Mouse (Mus musculus) retina, adult 2 months (tissue): ENCODE measurements around the gene Leap2.
"Not testable (repeated sequence)": the region's sequence is repeated elsewhere in the genome, so short reads cannot be mapped to it uniquely, and the experiment has no call there.

ENCODE experiments used
- DNase-seq: peaks from one replicate; pipeline ENCODE4 v3.0.0-alpha.2; 2012; ENCODE audit warnings: low read depth, low spot score

Gene Leap2

DNA sequence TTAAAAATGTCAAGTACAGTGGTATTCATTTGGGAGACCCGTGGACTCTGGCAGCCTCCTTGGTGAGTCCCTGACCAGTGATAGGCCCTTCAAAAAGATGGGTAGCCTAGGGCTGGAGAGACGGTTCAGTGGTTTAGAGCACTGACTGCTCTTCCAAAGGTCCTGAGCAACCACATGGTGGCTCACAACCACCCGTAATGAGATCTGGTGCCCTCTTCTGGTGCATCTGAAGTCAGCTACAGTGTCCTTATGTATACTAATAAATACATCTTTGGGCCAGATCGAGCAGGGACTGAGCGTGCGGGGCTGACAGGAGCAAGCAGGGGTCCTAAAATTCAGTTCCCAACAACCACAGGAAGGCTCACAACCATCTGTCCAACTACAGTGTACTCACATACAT, 20.9 kb upstream of the Leap2 start:
- no peak for DNase-seq

DNA sequence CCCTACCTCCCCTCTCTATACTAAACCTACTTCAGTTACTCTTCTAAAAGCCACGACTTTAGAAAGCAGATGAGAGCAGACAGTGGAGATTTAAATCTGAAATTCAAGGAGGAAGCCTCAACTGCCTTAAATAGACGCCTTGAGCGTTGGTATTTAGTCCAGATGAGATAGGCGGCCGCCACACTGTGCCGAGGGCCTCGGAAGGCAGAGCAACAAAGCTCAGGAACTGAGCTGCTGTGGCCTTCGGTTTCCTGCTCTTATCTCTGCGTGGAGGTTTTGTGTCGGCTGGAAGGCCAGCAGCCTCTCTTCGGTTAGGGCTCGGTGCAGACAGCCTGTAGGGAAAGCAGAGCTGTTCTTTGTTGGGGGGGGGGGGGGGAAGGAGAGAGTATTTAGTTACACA, 19.0 kb upstream of the Leap2 start:
- DNase-seq, result no peak

DNA sequence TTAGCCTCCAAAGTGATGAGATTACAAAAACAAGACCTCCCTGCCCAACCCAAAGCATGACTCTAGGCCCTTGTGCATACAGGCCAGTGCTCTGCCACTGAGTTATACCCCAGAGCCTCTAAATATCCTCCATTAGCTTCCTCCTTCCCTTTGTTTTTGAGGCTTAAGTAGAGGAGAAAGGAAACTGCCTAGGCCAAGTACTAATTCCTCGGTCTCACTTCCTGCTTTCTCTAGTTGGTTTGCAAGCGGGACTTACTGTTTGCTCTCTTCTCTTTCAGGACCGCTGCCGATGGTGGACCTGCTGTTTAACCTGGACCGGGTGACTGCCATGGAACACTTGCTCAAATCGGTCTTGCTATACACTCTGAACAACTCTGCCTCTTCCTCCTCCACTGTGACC, 13.4 kb upstream of the Leap2 start:
- DNase-seq, result no peak

DNA sequence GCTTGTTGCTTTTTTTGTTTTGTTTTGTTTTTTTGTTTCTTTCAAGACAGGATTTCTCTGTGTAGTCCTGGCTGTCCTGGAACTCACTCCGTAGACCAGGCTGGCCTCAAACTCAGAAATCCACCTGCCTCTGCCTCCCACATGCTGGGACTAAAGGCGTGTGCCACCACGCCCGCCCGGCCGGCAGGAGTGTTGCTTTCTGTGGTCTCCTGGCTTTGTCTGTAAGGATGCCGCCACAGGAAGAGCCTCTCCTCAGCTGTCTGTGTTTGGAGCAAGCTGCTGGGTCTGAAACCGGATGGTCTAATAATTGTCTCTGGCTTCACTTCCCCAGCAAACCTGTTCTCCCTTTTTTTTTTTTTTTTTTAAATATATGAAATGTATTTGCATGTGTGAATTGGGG, 12.5 kb upstream of the Leap2 start:
- DNase-seq, result no peak

DNA sequence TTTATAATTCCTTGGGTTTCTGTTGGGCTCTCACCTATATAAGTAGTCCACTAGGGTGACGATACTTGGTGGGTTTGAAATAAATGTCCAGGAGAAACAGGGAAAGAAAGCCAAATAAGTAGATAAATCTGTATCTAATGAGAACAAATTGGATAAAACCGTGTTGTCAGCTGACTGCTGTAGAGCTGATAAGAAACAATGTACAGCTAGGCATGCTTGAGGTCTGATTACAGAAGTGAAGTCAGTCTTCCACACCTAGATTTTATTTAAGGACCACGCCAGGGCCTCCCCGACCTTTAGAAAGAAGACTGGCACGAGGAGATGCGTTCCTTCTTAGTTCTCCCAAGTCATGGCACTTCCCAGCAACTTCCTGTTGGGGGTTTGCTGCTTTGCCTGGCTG, 10.1 kb upstream of the Leap2 start:
- DNase-seq, result no peak

DNA sequence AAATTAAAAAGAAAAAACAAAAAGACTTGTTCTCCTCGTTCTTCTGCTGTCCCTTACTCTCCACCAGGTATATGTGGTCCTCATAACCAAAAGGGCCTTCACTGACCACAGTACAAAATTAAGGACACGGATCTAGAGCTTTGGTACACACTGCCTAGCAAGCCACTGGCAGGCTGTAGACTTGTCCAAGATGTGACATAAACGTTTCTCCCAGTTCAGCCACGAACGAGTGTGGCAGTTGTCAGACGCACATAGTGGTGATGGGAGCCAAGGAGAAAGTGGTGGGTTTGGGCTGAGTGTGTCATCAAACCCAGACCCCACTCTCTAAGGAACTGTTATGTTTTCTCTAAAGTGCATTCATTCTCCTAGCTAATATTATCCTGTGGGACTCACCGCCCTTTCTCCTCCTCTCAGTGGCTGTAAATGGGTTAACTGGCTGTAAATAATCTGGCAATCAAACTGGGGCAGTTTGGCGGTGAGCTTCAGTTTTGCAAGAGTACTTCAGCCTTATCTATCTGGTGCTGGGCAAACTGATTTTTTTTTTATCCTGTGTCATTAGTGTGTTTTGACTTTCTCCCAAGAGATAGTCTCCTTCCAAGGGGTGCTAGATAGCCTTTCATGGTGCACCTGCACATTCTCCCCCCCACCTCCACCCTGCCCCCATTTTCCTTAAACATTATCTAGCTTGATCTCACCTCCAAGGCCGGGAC, 8.5 kb upstream of the Leap2 start:
- no peak for DNase-seq

DNA sequence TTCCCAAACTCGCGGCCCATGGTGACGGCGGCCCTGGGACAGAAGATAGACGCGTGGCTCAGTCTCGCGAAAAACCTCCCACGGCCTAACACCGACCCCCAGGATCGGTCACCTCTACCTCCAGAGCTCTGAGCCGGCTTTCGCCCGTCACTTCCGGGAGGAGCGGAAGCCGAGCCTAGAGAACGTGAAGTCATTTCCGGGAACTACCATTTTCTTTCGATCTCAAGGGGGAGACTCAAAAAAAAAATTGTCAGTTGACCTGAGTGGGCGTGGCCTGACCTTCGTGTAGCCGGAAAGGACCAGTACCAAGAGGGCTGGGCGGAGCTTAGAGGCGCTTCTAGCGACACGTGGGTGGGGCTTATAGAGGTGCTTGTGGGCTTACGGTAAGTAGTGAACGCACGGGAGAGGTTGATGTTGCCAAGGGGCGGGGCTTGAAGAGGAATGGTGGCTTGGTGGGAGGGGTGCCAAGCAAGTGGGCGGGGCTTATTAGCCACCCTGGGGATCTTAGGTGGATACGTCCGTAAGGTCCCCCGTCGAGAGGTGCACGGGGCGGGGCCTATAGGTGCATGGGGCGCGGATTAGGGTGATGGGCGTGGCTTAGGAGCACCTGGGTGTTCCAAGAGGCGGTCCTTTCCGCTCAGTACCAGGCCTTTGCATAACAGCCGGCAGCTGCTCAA, 7.8 kb upstream of the Leap2 start, which contains the start of the genes Uqcrq and Gdf9:
Uqcrq (minus strand) TSS at position 162 of the 677 bp plus-strand sequence.
Gdf9 (plus strand) TSS at position 354 of the 677 bp plus-strand sequence.
- peak; percentile 100 for DNase-seq

DNA sequence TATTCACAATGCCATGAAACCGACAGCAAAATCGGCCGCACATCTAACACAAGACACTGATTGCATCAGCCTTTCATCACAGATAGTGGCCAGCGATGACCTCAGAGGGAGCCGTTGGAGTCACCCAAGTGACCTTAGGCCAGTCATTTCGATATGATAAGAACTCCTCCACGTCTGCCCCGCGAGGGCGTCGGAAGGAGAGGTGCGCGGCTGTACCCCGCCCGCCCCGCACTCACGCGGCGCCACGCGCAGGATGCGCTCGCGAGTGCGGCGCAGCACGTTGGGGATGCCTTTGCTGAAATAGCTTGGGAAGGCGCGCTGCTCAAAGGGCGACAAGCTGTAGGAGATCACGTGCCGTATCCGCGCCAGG, 7.3 kb upstream of the Leap2 start:
- no peak for DNase-seq

DNA sequence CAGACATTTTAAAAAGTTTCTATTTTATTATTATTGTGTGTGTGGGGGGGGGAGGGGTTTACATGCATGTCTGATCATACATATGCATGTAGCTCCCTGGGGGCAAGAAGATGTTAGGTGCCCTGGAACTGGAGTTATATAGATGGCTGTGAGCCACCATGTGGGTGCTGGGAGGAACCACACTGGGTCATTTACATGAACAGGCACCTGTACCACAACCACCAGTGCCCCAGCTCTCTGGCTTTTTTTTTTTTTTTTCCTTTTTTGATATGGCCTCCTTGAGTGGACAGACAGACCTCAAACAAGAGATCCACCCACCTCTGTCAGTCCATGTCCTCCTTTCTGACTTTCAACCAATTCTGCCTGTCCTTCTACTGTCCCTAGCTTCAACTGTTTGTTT, 6.2 kb upstream of the Leap2 start:
- DNase-seq, result no peak

DNA sequence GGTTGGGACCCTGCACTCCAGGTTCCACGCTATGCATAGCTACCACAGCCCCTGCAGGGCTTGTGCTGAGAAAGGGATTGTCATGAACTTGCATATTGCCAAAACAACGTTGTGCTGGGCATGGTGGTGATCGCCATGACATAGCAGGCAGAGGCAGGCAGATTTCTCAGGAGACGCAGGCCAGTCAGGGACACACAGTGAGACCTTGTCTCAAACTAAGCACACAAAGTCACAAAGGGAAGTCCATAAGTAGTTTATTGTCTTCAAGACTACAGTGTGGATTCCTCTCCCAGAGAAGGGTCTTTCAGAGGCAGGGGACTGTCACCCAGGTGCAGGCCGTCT, 5.7 kb upstream of the Leap2 start:
- DNase-seq, result no peak

DNA sequence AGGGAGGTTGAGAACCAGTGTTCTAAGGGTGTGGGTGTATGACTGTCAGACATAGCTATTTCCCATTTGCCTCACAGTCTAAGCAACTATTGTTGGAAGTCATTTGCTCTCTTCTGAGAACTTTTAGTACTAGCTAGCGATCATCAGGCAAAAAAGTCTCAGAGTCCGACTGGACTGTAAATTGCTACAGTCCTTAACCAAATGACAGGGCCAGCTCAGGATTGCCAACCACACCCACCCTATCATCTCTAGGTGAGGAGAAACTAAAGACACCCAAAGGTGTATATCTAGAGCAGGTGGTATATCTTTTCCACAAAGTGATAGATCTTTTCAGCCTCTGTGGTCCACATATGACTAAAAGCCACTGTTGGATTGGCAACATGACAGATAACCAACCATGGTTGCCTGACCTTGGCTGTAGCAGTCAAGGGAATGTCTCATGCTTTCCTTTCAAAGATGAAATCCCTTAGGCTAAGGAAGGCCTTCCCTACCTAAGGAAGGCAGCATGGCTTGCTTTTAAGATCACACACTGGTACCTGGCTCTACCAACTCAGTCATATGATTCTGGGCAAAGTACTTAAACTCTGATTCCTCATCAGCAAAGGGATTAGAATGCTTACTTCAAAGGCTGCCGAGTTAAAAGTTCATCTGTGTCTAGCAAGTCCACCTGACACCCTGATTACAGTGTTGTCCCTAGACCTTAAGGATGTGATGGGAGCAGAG, 5.2 kb upstream of the Leap2 start:
- DNase-seq, result no peak

DNA sequence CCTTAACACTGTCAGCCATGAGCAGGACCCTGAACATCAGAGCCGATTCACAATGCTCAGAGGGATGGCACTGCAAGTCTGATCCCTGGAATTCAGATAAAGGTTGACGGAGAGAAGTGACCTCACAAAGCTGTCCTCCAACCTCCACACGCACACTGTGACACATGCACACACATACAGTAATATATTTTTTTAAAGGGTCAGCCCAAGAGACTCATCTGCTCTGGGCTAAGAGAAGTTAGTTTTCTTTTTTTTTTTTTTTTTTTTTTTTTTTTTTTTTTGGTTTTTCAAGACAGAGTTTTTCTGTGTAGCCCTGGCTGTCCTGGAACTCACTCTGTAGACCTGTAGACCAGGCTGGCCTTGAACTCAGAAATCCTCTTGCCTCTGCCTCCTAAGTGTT, 3.9 kb upstream of the Leap2 start:
- DNase-seq, result not testable (repeated sequence)

DNA sequence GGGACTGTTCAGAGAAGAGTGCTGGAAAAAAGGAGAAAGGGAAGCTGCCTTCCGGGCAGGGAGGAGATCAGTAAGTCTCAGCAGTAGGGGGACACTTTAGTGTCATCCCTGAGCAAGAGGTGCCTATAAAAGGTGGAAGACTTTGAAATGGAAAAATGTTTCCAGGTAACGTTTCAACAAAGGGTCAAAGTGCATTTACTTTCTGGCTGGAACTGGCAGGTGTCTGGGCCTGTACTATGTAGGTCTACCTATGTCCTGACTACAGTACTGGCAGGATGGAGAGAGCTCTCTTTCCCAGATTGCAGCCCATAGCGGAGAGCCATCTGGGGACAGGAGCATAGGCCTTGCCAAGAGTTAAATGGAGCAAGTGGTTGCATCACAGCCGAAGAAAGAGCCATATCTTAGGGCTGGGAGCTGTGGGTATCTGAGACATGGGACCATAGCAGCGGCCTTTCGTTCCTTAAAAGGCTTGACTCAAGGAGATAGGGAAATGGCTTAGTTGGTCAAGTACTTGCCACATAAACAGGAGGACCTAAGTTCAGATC, 2.8 kb upstream of the Leap2 start:
- no peak for DNase-seq

DNA sequence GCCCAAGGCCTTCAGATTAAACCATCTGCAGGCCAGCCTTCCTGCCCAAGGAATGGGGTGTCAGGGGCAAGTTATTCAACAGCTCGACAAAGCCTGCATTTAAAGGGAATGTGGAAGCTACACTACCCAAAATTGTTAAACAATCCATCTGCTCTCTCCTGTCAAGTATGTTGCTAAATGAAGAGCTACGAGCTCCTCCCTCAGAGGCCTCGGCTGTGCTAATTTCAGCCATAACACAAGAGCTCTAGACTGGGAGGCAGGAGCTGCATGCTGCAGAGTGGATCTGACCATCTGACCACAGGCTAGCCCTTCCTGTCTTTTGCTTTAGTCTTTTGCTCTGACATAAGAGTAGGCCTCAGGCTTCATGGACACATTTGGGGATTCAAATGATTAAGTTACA, 2.3 kb upstream of the Leap2 start:
- no peak for DNase-seq

DNA sequence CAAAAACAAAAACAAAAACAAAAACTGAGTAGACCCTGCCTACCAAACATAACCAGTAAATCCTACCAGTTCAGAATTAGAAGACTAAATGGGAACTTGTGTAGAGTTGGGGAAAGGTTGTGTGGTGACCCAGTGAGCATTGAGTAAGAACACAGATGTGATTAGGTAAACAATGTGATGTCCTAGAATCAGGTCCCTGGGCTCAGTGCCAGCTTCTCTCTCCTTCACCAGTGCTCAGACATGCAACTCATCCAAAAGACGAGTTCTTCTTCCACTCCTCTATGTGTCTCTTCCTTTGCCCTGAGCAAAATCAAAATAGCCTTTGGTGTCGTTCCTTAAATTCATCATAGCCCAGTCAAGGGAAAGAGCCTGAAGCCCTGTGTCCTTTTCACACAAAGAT, 1.9 kb upstream of the Leap2 start:
- no peak for DNase-seq

DNA sequence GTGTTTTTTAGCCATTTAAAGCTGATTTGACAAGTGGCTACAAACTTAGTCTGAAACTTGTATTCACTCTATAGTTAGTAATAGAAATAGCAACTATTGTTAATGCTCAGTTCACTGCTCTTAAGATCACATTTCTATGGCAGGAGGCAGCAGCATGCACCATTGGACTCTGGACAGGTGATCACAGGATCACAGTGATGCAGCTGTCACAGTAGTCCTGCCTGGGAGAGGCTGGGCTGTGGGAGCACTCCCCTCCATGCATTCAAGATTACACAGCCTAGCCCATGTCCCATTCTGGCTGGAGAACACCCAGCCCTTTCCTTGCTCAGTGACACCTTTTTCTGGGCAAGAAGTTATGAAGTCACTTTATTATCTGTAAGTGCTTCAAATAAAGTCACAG, 4.9 kb downstream of the Leap2 start:
- DNase-seq, result no peak

DNA sequence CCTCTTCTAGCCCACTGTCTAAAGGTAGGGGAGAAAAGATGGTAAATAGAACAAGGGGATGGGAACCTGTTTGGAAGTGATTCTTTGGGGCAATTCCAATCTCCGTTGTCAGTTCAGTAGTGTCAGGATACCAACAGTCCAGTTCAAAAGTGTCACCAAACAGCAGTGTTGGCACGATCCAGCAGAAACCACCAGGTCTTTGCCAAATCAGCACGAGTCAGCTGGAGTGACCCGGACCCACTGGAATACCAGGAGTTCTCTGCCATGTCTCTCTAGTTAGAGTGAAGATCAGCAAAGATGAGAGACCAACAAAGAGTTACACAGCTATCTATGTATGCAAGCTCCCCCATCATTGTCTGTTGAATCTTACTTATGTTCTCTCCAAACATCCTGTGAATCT, 9.1 kb downstream of the Leap2 start:
- DNase-seq, result no peak

DNA sequence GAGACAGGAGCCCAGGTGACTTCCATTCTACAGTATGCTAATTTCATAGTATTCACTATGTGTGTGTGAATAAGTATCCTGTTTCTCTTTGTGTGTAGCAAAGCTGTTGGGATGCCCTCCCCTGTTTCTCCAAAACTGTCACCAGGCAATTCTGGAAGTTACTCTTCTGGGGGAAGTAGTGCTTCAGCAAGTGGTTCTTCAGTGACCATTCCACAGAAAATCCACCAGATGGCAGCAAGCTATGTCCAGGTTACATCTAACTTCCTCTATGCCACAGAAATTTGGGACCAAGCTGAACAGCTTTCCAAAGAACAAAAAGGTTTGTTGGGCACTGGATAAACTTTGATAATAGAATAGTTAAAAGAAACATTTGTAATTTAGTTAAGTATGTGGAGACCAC, 11.2 kb downstream of the Leap2 start:
- DNase-seq, result no peak

DNA sequence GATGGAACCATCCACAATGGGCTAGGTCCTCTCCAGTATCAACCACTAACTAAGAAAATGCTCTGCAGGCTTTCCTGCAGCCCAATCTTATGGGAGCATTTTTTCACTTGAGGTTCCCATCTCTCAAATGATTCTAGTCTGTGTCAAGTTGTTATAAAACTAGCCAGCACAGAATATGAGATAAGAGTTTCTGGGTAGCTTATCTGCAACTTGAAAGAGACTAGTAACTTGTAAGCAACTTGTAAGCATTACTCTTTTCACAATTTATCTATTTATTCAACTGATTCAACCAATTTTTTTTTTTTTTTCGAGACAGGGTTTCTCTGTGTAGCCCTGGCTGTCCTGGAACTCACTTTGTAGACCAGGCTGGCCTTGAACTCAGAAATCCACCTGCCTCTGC, 19.3 kb downstream of the Leap2 start:
- DNase-seq, result no peak

DNA sequence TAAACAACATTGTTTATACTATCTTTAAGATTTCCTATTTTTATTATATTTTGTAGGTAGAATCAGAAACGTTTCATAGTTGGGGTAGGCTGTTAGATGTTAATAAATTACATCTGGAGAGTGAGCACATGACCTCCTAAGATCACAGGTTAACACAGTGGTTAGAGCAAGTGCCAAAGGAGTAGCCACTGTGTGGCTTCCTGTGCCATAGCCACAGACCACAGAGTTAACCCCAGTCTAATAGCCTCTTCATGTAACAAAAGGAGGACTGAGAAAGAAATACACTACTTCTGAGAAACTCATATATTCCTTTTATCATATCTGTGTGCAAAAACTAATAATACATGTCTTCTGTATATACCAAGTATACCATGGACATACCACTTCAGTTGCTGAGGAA, 29.1 kb downstream of the Leap2 start:
- DNase-seq, result no peak

DNA sequence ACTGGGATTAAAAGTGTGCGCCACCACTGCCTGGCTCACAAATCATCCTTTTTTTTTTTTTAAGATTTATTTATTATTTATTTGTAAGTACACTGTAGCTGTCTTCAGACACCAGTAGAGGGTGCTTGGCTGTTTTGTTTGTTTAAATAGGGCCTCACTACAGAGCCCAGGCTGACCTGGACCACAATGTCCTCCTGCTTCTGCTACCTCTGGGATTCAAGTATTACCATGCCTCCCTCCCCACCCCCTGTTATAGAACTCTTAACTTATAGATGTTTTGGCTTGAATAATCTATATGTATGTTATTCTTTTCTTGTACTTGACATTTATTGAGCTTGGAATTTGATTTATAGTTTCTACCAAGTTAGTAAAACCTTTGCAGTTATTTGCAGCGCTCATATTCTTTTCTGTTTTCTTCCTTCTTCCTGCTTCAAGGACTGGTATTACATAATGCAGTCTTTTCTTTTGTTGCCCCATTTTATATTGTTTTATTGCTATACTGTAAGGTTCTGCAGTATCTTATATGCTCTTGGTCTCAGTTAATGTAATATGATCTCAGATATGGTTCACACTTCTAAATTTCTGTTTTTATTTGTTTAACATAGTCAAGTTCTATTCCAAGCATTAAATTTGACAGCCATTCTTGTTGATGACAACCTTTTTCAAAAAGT, 39.1 kb downstream of the Leap2 start:
- no peak for DNase-seq

DNA sequence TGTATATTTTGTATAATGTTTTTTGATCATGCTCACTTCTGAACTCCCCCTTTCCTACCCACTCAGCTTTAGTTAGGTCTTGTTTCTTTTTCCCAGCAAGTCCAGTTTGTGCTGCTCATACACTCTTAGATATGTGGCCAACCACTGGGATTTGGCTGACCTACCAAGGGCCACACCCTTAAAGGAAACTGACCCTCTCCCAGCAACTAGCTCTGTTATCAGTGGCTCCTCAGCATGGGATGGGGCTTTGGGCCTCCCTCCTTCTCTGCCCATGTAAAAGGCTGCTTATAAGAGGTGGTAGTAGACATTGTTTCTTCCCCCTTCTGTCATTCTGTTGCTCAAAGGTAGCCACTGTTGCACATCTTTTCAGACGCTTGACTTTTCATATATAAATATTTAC, 44.1 kb downstream of the Leap2 start:
- DNase-seq, result no peak
